Comparison of ENCODE assay signal across 8 mouse cellular contexts in the genomic region with DNA sequence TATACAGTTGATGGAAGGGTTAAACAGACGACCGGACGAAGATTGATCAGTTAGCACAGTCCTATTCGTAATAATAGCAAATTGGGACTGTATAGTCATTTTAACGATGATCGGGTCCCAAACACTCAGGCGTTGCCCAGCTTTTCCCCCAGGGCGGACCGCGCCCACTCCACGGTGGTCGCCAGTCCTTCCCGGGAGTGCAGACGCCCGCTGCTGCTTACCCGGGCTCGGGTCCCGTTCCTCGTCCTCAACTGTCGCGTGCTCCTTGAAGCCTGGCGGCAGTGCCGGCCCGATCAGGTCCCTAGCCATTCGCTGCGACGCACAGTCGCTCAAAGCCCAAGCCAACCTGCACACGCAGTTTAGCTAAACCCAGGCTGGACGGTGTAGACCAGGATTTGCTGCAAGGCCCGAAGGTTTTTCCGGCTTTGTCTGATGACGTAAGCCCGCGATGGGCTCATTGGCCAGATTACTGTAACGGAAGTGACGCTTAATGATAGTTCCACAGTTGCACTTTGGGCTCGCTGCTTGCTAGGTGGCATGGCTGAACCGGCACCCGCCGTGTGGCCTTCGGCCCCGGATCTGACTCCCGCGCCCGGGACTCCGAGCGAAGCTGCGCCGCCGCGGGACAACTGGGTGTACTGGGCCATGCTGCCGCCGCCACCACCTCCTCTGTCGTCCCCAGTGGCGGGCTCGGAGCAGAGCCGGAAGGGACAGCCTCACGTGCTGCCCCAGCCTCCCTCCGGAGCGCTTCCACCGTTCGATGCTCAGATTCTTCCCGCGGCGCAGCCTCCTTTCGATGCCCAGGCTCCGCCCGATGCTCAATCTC. TPM values are rescaled to one million over a fixed set of nuclear protein-coding genes. Genes with fewer than 3 reads are reported as not detected.
A peak's percentile ranks its signal among the peaks of the same experiment; 100 is the strongest.
DNase-seq lines count a peak whose midpoint lies in the region; ATAC-seq and TF ChIP-seq lines count a peak whose summit lies in the region.

Gene Gpalpp1, minus strand, starts transcription at position 365 of the 826 bp plus-strand sequence.
Gene Nufip1, plus strand, starts transcription at position 496 of the 826 bp plus-strand sequence.

- H3K4me3 ChIP-seq in CH12.LX (replicated peaks in 1 of 3; ENCODE audit: low read depth in 2 of 3, low read length in 2 of 3, poor library complexity in 1 of 3) = peak within 1 kb of the TSS; percentile 78 to 99 (median 82)
- peak within 1 kb of the TSS; percentile 74 for H3K4me3 ChIP-seq in forebrain, embryonic 11.5 days (ENCODE audit: low read depth, low read length)
- H3K4me3 ChIP-seq in heart, embryonic 16.5 days (ENCODE audit: low read length) = peak within 1 kb of the TSS; percentile 92
- peak within 1 kb of the TSS; percentile 91 for H3K4me3 ChIP-seq in liver, embryonic 15.5 days (replicated peaks)
- H3K4me3 ChIP-seq in neural tube, embryonic 12.5 days = peak within 1 kb of the TSS; percentile 91

- peak; percentile 99 for ATAC-seq in forebrain, embryonic 11.5 days (replicated peaks; ENCODE audit: low FRiP score)
- peak; percentile 98 for ATAC-seq in heart, embryonic 16.5 days (replicated peaks; ENCODE audit: extremely low read depth, insufficient read depth, low FRiP score)
- peak; percentile 98 for ATAC-seq in liver, embryonic 15.5 days (ENCODE audit: insufficient read depth)
- ATAC-seq in neural tube, embryonic 12.5 days (ENCODE audit: low FRiP score, low read depth) = peak; percentile 99

- H3K9ac ChIP-seq in CH12.LX (ENCODE audit: insufficient read depth, low read depth) = peak within 1 kb of the TSS; percentile 53
- H3K9ac ChIP-seq in forebrain, embryonic 11.5 days (ENCODE audit: low read length) = peak within 1 kb of the TSS; percentile 80
- peak within 1 kb of the TSS; percentile 84 for H3K9ac ChIP-seq in heart, embryonic 16.5 days (ENCODE audit: low read length)
- peak within 1 kb of the TSS; percentile 67 for H3K9ac ChIP-seq in liver, embryonic 15.5 days
- H3K9ac ChIP-seq in neural tube, embryonic 12.5 days = peak within 1 kb of the TSS; percentile 86

- H3K27ac ChIP-seq in CH12.LX (ENCODE audit: insufficient read depth, low read depth) = peak within 1 kb of the TSS; percentile 24; the same call in 1 of the 2 replicates
- H3K27ac ChIP-seq in forebrain, embryonic 11.5 days (ENCODE audit: low read depth, low read length) = peak within 1 kb of the TSS; percentile 20; the same call in 1 of the 2 replicates
- H3K27ac ChIP-seq in heart, embryonic 16.5 days (ENCODE audit: low read length) = peak within 1 kb of the TSS; percentile 86
- peak within 1 kb of the TSS; percentile 85 for H3K27ac ChIP-seq in liver, embryonic 15.5 days (replicated peaks)
- peak within 1 kb of the TSS; percentile 60; the same call in 1 of the 2 replicates for H3K27ac ChIP-seq in neural tube, embryonic 12.5 days

- no peaks in the 10 kb centered on the region for H3K9me3 ChIP-seq in CH12.LX (replicated peaks; ENCODE audit: low read length)
- H3K9me3 ChIP-seq in forebrain, embryonic 11.5 days (ENCODE audit: control insufficient read depth, low read length) = no peaks in the 10 kb centered on the region
- H3K9me3 ChIP-seq in heart, embryonic 16.5 days (replicated peaks; ENCODE audit: control insufficient read depth, low read length) = no peaks in the 10 kb centered on the region
- H3K9me3 ChIP-seq in liver, embryonic 15.5 days (replicated peaks) = no peaks in the 10 kb centered on the region
- no peaks in the 10 kb centered on the region for H3K9me3 ChIP-seq in neural tube, embryonic 12.5 days

- H3K4me2 ChIP-seq in CH12.LX (ENCODE audit: insufficient read depth, low read depth, poor library complexity, severe bottlenecking) = peak within 1 kb of the TSS; percentile 92
- H3K4me2 ChIP-seq in forebrain, embryonic 11.5 days (ENCODE audit: low read depth, low read length, severe bottlenecking) = peak within 1 kb of the TSS; percentile 85
- peak within 1 kb of the TSS; percentile 92 for H3K4me2 ChIP-seq in heart, embryonic 16.5 days (ENCODE audit: low read depth, low read length)
- H3K4me2 ChIP-seq in liver, embryonic 15.5 days = peak within 1 kb of the TSS; percentile 80
- H3K4me2 ChIP-seq in neural tube, embryonic 12.5 days (replicated peaks) = peak within 1 kb of the TSS; percentile 92

- H3K79me2 ChIP-seq in CH12.LX (replicated peaks; ENCODE audit: control insufficient read depth, extremely low read depth, insufficient read depth, poor library complexity, severe bottlenecking) = peaks cover 33% of the 10 kb centered on the region

- TF ChIP-seq CTCF in CH12.LX (conservative IDR thresholded peaks at IDR 0.05 in 1 of 2, IDR thresholded peaks at IDR 0.05 in 1 of 2; ENCODE audit: low read depth in 2 of 2, low read length in 2 of 2) = no peak

- TF ChIP-seq EP300 in CH12.LX (IDR thresholded peaks at IDR 0.05; ENCODE audit: low read length) = no peak

- TF ChIP-seq POLR2A in CH12.LX (IDR thresholded peaks at IDR 0.05; ENCODE audit: low read depth, low read length) = peak; percentile 86

- no peaks in the 10 kb centered on the region for H3K27me3 ChIP-seq in CH12.LX (replicated peaks)
- no peaks in the 10 kb centered on the region for H3K27me3 ChIP-seq in forebrain, embryonic 11.5 days (ENCODE audit: control insufficient read depth, insufficient read depth, low read length)
- no peaks in the 10 kb centered on the region for H3K27me3 ChIP-seq in heart, embryonic 16.5 days (ENCODE audit: control insufficient read depth, insufficient read depth, low read length)
- no peaks in the 10 kb centered on the region for H3K27me3 ChIP-seq in liver, embryonic 15.5 days
- H3K27me3 ChIP-seq in neural tube, embryonic 12.5 days (replicated peaks) = no peaks in the 10 kb centered on the region

- in situ Hi-C loops in CH12.LX (cut with MboI; ENCODE audit: low pct_ligation_motif_present, low pct_unique_long_range_greater_than_20kb, low sequenced_read_pairs) = no loop called here

- under 1% methylated on average over 69 of the region's 69 CpGs for WGBS in forebrain, embryonic 11.5 days
- under 1% methylated on average over 69 of the region's 69 CpGs for WGBS in heart, embryonic 16.5 days
- WGBS in liver, embryonic 15.5 days (ENCODE audit: insufficient replicate concordance) = under 1% methylated on average over 69 of the region's 69 CpGs
- WGBS in neural tube, embryonic 12.5 days = under 1% methylated on average over 69 of the region's 69 CpGs

- H3K36me3 ChIP-seq in CH12.LX (replicated peaks in 1 of 2; ENCODE audit: control insufficient read depth in 1 of 2, insufficient read depth in 1 of 2, low read length in 1 of 2) = peaks cover 18 to 44% of the 10 kb centered on the region in 2 experiments
- peaks cover 3% of the 10 kb centered on the region; the same call in 1 of the 2 replicates for H3K36me3 ChIP-seq in forebrain, embryonic 11.5 days (ENCODE audit: control insufficient read depth, insufficient read depth, low read length)
- peaks cover 11% of the 10 kb centered on the region for H3K36me3 ChIP-seq in heart, embryonic 16.5 days (ENCODE audit: control insufficient read depth, insufficient read depth)
- peaks cover 27% of the 10 kb centered on the region for H3K36me3 ChIP-seq in liver, embryonic 15.5 days (replicated peaks)
- H3K36me3 ChIP-seq in neural tube, embryonic 12.5 days = peaks cover 24% of the 10 kb centered on the region

- dilution Hi-C loops in CH12.LX (cut with MboI; ENCODE audit: extremely low pct_ligation_motif_present, extremely low pct_unique_long_range_greater_than_20kb, low sequenced_read_pairs) = no loop called here

- peaks cover 3 to 43% of the 10 kb centered on the region in 2 experiments; a peak in 3 of 4 replicates for H3K4me1 ChIP-seq in CH12.LX (ENCODE audit: control insufficient read depth in 1 of 2, insufficient read depth in 2 of 2)
- peaks cover 5% of the 10 kb centered on the region; the same call in 1 of the 2 replicates for H3K4me1 ChIP-seq in forebrain, embryonic 11.5 days (replicated peaks; ENCODE audit: control insufficient read depth, insufficient read depth, low read length)
- peaks cover 11% of the 10 kb centered on the region for H3K4me1 ChIP-seq in heart, embryonic 16.5 days (ENCODE audit: control insufficient read depth, insufficient read depth, low read length)
- peaks cover 24% of the 10 kb centered on the region for H3K4me1 ChIP-seq in liver, embryonic 15.5 days (replicated peaks)
- peaks cover 12% of the 10 kb centered on the region for H3K4me1 ChIP-seq in neural tube, embryonic 12.5 days

- DNase-seq in CH12.LX (ENCODE audit: extremely low read depth) = peak; percentile 98
- DNase-seq in c-Kit-positive CD71-positive TER-119-negative erythroid progenitor cells, embryonic 14.5 days (ENCODE audit: low read depth) = peak; percentile 92
- peak; percentile 91 for DNase-seq in forebrain, embryonic 11.5 days (ENCODE audit: low spot score)
- peak; percentile 91 to 95 for DNase-seq in kidney, postnatal 36 days
- DNase-seq in telencephalon, adult 2 months (ENCODE audit: low read depth, low spot score) = peak; percentile 97

- no peak for TF ChIP-seq RAD21 in CH12.LX (IDR thresholded peaks at IDR 0.05; ENCODE audit: low read depth, low read length)

TF ChIP-seq in CH12.LX, 34 proteins besides CTCF, POLR2A, EP300 and RAD21 (continues in another document):
- TF ChIP-seq ZKSCAN1 (IDR thresholded peaks at IDR 0.05; ENCODE audit: borderline replicate concordance, low read depth, low read length) (no peak), USF1 (IDR thresholded peaks at IDR 0.05; ENCODE audit: low read depth, low read length) (peak; percentile 58), ZNF384 (IDR thresholded peaks at IDR 0.05; ENCODE audit: low read depth, low read length) (no peak), ELF1 (IDR thresholded peaks at IDR 0.05; ENCODE audit: low read depth, low read length) (peak; percentile 99), E2F4 (IDR thresholded peaks at IDR 0.05; ENCODE audit: insufficient replicate concordance, low read depth, low read length) (0 out of 2 replicates have a peak, but pooled peaks have one; percentile 46)

RNA-seq across cellular contexts. Expression of gene Gpalpp1, which starts in this region (rescaled TPM):
- 12.9 and 13.5 TPM in 2 replicates for total RNA-seq in CH12.LX (2012; rRNA removed)
- total RNA-seq in CH12.LX (2014; rRNA removed) = 25.2 and 26.1 TPM in 2 replicates
- 18.9 and 20.2 TPM in 2 replicates for polyA plus RNA-seq in CH12.LX (2012; ENCODE audit: insufficient read length, low read depth)
- polyA plus RNA-seq in forebrain, embryonic 11.5 days (2014; fragmentation: Nextera tagmentation; extraction: Ambion mirVana) = 20.3 and 20.5 TPM in 2 replicates
- polyA plus RNA-seq in heart, embryonic 16.5 days (2015; fragmentation: Nextera tagmentation; extraction: Ambion mirVana) = 9.4 and 9.8 TPM in 2 replicates
- polyA plus RNA-seq in liver, embryonic 15.5 days (2015; fragmentation: Nextera tagmentation; extraction: Ambion mirVana) = 4.6 and 4.7 TPM in 2 replicates
- 16.2 and 18.3 TPM in 2 replicates for polyA plus RNA-seq in neural tube, embryonic 12.5 days (2016; fragmentation: Nextera tagmentation; extraction: Ambion mirVana)

RNA-seq across cellular contexts. Expression of gene Nufip1, which starts in this region (rescaled TPM):
- total RNA-seq in CH12.LX (2012; rRNA removed) = 14.8 and 17.5 TPM in 2 replicates
- total RNA-seq in CH12.LX (2014; rRNA removed) = 31.7 and 32.1 TPM in 2 replicates
- 24.6 and 28.4 TPM in 2 replicates for polyA plus RNA-seq in CH12.LX (2012; ENCODE audit: insufficient read length, low read depth)
- polyA plus RNA-seq in forebrain, embryonic 11.5 days (2014; fragmentation: Nextera tagmentation; extraction: Ambion mirVana) = 17.8 and 19.2 TPM in 2 replicates
- 8.4 and 8.9 TPM in 2 replicates for polyA plus RNA-seq in heart, embryonic 16.5 days (2015; fragmentation: Nextera tagmentation; extraction: Ambion mirVana)
- polyA plus RNA-seq in liver, embryonic 15.5 days (2015; fragmentation: Nextera tagmentation; extraction: Ambion mirVana) = 4.9 and 5.3 TPM in 2 replicates
- 16.0 and 17.4 TPM in 2 replicates for polyA plus RNA-seq in neural tube, embryonic 12.5 days (2016; fragmentation: Nextera tagmentation; extraction: Ambion mirVana)

Comparison
In these comparisons a context has a peak if more than half of its experiments do, and no peak if none do; other contexts are left out.
1. Peak in every context shown above with its lines: DNase-seq, ATAC-seq, H3K4me3 ChIP-seq and H3K27ac ChIP-seq.
2. H3K27ac ChIP-seq: peak in every context shown above with its lines; median percentile 86 in heart, embryonic 16.5 days; 85 in liver, embryonic 15.5 days; 60 in neural tube, embryonic 12.5 days; 24 in CH12.LX; 20 in forebrain, embryonic 11.5 days.